Mouse (Mus musculus) limb, embryonic 11.5 days (tissue): Measurements from ENCODE around the gene Fam24a. TPM values are rescaled to one million over a fixed set of nuclear protein-coding genes. Genes with fewer than 3 reads are reported as not detected.

Experiments used
- ATAC-seq: fragments of 200-750 bp; cut with Nextera tagmentation; 2 replicates; pipeline ENCODE4 v1.8.0; 2017; ENCODE audit warnings: low read depth; ENCODE audit not compliant: insufficient number of reproducible peaks, low FRiP score, low TSS enrichment
- DNase-seq: peaks from one replicate; pipeline ENCODE4 v3.0.0-alpha.2; 2015; ENCODE audit warnings: low spot score
- H3K27ac ChIP-seq: fragments of 300-500 bp; sonication (generic); replicated peaks from 2 replicates; pipeline ENCODE4 v1.5.1; 2014; ENCODE audit warnings: low read depth, mild to moderate bottlenecking, low read length
- H3K27me3 ChIP-seq: fragments of 300-500 bp; sonication (generic); 2 replicates; pipeline ENCODE4 v1.6.1; 2014; ENCODE audit warnings: mild to moderate bottlenecking, low read length, mixed read lengths; ENCODE audit not compliant: control insufficient read depth, insufficient read depth
- H3K36me3 ChIP-seq: fragments of 300-500 bp; sonication (generic); 2 replicates; pipeline ENCODE4 v1.6.1; 2014; ENCODE audit warnings: mild to moderate bottlenecking, low read length, moderate library complexity, mixed read lengths; ENCODE audit not compliant: control insufficient read depth, insufficient read depth
- H3K4me1 ChIP-seq: fragments of 300-500 bp; sonication (generic); 2 replicates; pipeline ENCODE4 v1.6.1; 2014; ENCODE audit warnings: low read length, mixed read lengths; ENCODE audit not compliant: control insufficient read depth, insufficient read depth
- H3K4me2 ChIP-seq: fragments of 300-500 bp; sonication (generic); 2 replicates; pipeline ENCODE4 v1.6.1; 2014; ENCODE audit warnings: low read depth, mild to moderate bottlenecking, moderate library complexity; ENCODE audit not compliant: severe bottlenecking
- H3K4me3 ChIP-seq: fragments of 300-500 bp; sonication (generic); 2 replicates; pipeline ENCODE4 v1.5.1; 2014; ENCODE audit warnings: low read depth, low read length
- H3K9ac ChIP-seq: fragments of 300-500 bp; sonication (generic); 2 replicates; pipeline ENCODE4 v1.6.1; 2014; ENCODE audit warnings: mild to moderate bottlenecking, low read length
- H3K9me3 ChIP-seq: fragments of 300-500 bp; sonication (generic); 2 replicates; pipeline ENCODE4 v1.6.1; 2016; ENCODE audit warnings: low read length; ENCODE audit not compliant: control insufficient read depth
- WGBS: fragments of 180-500 bp; shearing (Covaris S2); extraction: QIAGEN DNeasy Blood & Tissue Kit; methylation state at CpG from one replicate; pipeline ENCODE4 v1.1.7; 2014; 5-methylcytosine and 5-hydroxymethylcytosine counted together
- polyA plus RNA-seq: library from polyadenylated mRNA; unstranded; fragments of >200 nt; fragmentation: Nextera tagmentation; extraction: Ambion mirVana; gene quantifications from 2 replicates; pipeline ENCODE4 v1.2.1, GENCODE M21; 2014

Fam24a gene
- polyA plus RNA-seq: not detected in 2 replicates

DNA sequence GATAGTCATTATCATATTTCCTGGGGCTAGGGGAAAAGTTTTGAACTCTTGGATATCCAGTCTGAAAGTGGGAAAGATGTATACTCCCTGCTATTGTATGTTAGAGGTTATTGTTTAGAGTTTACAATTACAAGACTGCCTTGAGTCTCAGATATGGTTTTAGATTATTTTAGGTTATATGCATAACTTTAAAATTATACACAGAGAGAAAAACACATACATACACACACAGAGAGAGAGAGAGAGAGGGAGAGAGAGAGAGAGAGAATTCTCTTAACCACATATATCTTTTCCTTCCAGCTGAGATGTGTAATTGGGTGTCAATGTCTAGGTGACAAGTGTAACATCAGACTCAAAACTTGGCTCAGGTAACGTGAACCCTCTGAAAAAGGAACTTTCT is at the start of gene Fam24a:
Fam24a (plus strand) TSS at position 301 of the 400 bp plus-strand sequence.
- Histone ChIP-seq H3K27me3 (no peaks in the 10 kb centered on the region), H3K4me2 (no peak within 1 kb of the TSS), H3K4me3 (no peak within 1 kb of the TSS), H3K27ac (no peak within 1 kb of the TSS), H3K4me1 (no peaks in the 10 kb centered on the region), H3K36me3 (no peaks in the 10 kb centered on the region), H3K9ac (no peak within 1 kb of the TSS), H3K9me3 (no peaks in the 10 kb centered on the region)
- no peak for ATAC-seq
- no peak for DNase-seq
- 57% methylated on average over 1 of the region's 1 CpGs for WGBS

DNA sequence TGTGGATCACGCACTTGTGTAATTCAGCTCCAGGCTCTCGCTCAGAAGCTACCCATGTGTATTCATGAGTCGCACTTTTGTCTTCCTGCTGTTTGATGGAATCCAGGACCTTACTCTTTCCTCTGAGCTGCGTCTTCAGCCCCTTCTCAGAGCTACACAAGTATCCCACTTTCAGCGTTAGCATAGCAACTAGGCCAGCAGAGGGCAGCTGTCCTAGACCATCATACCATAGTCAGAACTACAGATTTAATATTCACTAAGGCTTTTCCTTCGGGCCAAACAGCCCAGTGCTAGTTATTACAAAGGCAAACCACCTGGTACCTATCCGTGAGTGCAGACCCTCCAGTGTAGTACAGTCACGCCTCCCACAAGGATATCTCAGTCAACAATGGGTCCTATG is 36.5 kb upstream of the Fam24a start:
- Histone ChIP-seq H3K9ac (no peak overlapping the region), H3K4me3 (no peak overlapping the region), H3K4me2 (no peak overlapping the region), H3K9me3 (no peaks in the 10 kb centered on the region), H3K4me1 (no peaks in the 10 kb centered on the region), H3K27ac (no peak overlapping the region), H3K36me3 (no peaks in the 10 kb centered on the region), H3K27me3 (no peaks in the 10 kb centered on the region)
- ATAC-seq (no peak), DNase-seq (no peak)
- 74% methylated on average over 8 of the region's 8 CpGs for WGBS

DNA sequence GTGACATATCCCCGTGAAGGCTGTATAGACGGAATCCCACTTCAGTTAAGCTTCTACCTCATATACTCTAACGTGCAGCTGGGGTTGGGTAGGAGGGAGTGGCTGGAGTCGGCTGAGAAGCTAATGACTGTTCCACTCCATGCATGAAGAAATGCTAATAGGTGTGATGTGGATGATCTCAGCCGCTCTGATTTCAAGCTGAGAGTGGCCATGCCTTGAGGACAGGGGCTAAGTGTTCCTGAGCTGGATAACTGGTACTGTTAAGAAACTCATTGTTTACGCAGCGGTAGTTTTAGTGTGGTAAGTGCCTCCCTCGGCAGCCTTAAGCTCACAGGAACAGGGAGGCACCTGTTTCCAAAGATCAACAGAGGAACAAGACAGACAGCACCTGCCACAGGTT is 30.3 kb upstream of the Fam24a start:
- Histone ChIP-seq H3K4me3 (no peak overlapping the region), H3K27me3 (no peaks in the 10 kb centered on the region), H3K27ac (no peak overlapping the region), H3K9ac (no peak overlapping the region), H3K4me2 (no peak overlapping the region), H3K9me3 (no peaks in the 10 kb centered on the region), H3K4me1 (no peaks in the 10 kb centered on the region), H3K36me3 (no peaks in the 10 kb centered on the region)
- DNase-seq (no peak), ATAC-seq (no peak)
- 79% methylated on average over 8 of the region's 8 CpGs for WGBS

DNA sequence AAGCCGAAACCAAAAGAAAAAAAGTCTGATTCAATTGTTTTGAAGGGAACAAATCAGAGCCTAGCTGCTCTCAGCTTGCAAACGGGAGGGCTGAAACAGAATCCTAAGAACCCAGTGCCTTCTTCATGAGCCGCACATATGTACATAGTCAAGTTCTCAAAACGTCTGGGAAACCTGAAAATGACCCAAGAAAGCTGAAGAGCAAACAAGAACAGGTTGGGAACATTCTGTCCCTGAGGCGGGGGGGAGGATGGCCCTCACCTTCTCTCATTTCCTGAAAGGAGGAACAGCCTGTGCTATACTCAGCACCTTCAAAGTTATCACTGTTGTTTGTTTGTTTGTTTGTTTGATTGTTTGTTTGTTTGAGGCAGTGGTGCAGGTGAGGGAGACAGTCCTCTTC is 26.9 kb upstream of the Fam24a start:
- Histone ChIP-seq H3K9me3 (no peaks in the 10 kb centered on the region), H3K4me3 (no peak overlapping the region), H3K27me3 (no peaks in the 10 kb centered on the region), H3K4me1 (no peaks in the 10 kb centered on the region), H3K4me2 (no peak overlapping the region), H3K36me3 (no peaks in the 10 kb centered on the region), H3K9ac (no peak overlapping the region), H3K27ac (no peak overlapping the region)
- DNase-seq (no peak), ATAC-seq (no peak)
- 76% methylated on average over 5 of the region's 5 CpGs for WGBS

DNA sequence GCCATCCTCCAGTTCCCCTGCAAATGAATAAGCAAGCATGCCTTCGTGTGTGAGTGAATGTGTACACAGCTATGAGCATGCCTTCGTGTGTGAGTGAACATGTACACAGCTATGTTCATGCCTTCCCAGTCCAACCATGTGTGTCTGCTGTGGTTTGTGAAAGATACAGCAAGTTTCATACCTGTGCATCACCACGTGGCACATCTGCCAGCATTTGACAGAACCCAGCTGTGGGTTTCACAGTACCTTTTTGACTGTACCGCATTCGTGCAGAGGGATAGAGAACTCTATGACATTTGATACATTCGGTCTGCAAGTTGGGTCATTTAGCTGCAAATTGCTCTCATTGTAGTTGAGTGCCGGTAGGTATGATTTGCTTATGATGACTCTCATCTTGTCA is 19.2 kb upstream of the Fam24a start:
- Histone ChIP-seq H3K9me3 (no peaks in the 10 kb centered on the region), H3K9ac (no peak overlapping the region), H3K27ac (no peak overlapping the region), H3K4me2 (no peak overlapping the region), H3K36me3 (no peaks in the 10 kb centered on the region), H3K27me3 (no peaks in the 10 kb centered on the region), H3K4me3 (no peak overlapping the region), H3K4me1 (no peaks in the 10 kb centered on the region)
- no peak for ATAC-seq
- 84% methylated on average over 7 of the region's 7 CpGs for WGBS
- no peak for DNase-seq

DNA sequence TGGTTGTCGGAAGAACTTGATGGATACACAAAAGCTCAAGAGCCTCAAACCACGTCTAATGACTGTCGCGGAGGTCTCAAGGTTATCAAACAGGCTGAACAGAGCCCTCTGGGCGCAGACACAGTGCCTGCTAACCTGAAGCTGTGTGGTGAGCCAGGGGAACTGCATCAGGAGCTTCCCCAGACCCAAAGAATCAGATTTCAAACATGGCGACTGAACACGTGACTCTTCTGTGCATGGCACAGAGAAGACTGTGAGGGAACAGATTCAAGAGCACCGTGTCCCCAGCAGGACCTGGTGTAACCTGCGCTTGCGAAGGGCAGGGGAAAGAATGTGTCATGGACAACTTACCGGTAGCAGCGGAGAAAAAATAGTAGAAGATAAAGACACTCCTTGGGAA is 16.1 kb upstream of the Fam24a start:
- ATAC-seq (no peak), DNase-seq (peak; percentile 24)
- H3K36me3 ChIP-seq: no peaks in the 10 kb centered on the region
- H3K4me2 ChIP-seq: no peak overlapping the region
- H3K27ac ChIP-seq: no peak overlapping the region
- H3K4me3 ChIP-seq: no peak overlapping the region
- H3K4me1 ChIP-seq: no peaks in the 10 kb centered on the region
- WGBS: 63% methylated on average over 12 of the region's 12 CpGs
- H3K9ac ChIP-seq: no peak overlapping the region
- no peaks in the 10 kb centered on the region for H3K27me3 ChIP-seq
- H3K9me3 ChIP-seq: no peaks in the 10 kb centered on the region

DNA sequence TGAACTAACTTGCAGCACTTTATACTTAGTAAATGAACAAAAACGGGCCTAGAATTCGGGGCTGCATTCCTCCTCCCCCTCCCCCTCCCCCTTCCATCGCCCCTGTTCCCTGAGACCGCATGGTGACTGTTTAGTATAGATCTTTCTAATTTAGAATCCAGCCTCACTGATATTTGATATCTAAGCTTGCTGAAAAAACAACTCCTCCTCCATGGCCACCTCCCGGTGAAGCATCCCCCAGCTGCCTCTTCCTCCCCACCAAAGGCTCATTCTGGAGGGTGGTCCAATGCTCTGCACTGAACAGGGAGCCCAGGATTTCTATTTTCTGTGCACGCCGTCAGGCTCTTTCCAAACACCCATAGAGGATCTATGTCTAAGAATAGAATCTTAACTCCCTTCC is 15.3 kb upstream of the Fam24a start:
- Histone ChIP-seq H3K36me3 (no peaks in the 10 kb centered on the region), H3K27me3 (no peaks in the 10 kb centered on the region), H3K9ac (no peak overlapping the region), H3K4me2 (no peak overlapping the region), H3K27ac (no peak overlapping the region), H3K9me3 (no peaks in the 10 kb centered on the region), H3K4me3 (no peak overlapping the region), H3K4me1 (no peaks in the 10 kb centered on the region)
- 80% methylated on average over 5 of the region's 7 CpGs for WGBS
- DNase-seq (no peak), ATAC-seq (no peak)

DNA sequence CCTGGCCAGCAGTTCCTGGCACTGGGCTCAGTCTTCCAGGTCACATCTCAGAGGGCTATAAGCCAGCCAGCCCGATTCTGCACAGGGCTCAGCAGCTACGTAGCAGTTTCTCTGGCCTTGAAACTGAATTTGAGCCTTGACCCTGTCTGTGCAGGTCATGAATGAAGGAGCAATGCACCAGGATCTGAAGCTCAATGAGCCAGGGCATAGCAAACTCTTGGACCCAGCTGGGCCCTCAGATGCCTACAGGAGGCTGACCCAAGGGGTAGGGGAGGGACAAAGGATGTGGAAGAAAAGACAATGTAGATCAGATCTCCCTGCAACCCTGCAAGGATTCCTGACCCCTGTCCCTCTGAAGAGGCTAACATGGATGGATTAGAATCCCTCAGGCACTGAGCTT is 11.5 kb upstream of the Fam24a start, which contains the start of gene Cuzd1:
Cuzd1 (minus strand) TSS at position 101 of the 400 bp plus-strand sequence.
- Histone ChIP-seq H3K9ac (no peak within 1 kb of the TSS), H3K27ac (no peak within 1 kb of the TSS), H3K9me3 (no peaks in the 10 kb centered on the region), H3K4me3 (no peak within 1 kb of the TSS), H3K27me3 (no peaks in the 10 kb centered on the region), H3K4me1 (no peaks in the 10 kb centered on the region), H3K4me2 (no peak within 1 kb of the TSS), H3K36me3 (no peaks in the 10 kb centered on the region)
- DNase-seq (no peak), ATAC-seq (no peak)
- WGBS: 83% methylated on average over 2 of the region's 2 CpGs

DNA sequence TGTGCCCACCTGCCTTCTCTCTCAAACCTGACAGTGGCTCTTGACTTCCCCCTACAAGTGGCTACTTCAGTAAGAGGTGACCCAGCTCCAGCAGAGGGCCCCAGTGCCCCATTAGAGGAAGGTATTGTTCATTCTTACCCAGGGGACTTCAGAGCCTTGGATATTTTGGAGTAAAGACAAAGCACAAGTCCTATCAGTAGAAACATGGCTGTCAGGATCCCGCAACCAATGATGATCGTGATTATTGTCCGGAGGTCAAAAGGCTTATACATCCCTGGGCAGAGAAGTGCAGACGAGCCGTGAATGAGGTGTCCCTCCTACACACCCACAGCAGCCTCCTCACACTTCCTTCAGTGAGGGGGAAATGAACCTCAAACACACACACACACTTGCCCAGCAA is 6.6 kb upstream of the Fam24a start:
- H3K27ac ChIP-seq: no peak overlapping the region
- H3K27me3 ChIP-seq: no peaks in the 10 kb centered on the region
- no peak overlapping the region for H3K4me2 ChIP-seq
- H3K4me3 ChIP-seq: no peak overlapping the region
- no peaks in the 10 kb centered on the region for H3K4me1 ChIP-seq
- WGBS: 87% methylated on average over 5 of the region's 5 CpGs
- no peaks in the 10 kb centered on the region for H3K9me3 ChIP-seq
- ATAC-seq (no peak), DNase-seq (no peak)
- H3K9ac ChIP-seq: no peak overlapping the region
- H3K36me3 ChIP-seq: no peaks in the 10 kb centered on the region
